Mouse (Mus musculus): Measurements from ENCODE around the gene Larp1.

- TF ChIP-seq CTCF (IDR thresholded peaks at IDR 0.05; ENCODE audit: insufficient read depth, low read length) (no peak), POLR2A (IDR thresholded peaks at IDR 0.05; ENCODE audit: borderline replicate concordance, extremely low read depth, low read depth, low read length) (peak; percentile 66; the same call in 1 of the 2 replicates)
Observed at GRCm38 (mm10) chr11:57962382-57963285, 46.2 kb upstream of the Larp1 start.

Measured in lung, adult 2 months (tissue).